Mouse (Mus musculus) midbrain, embryonic 11.5 days (tissue): ENCODE data around the gene Gm11634. TPM values are rescaled to one million over a fixed set of nuclear protein-coding genes. Genes with fewer than 3 reads are reported as not detected.
"Not testable (repeated sequence)": the region's sequence is repeated elsewhere in the genome, so short reads cannot be mapped to it uniquely, and the experiment has no call there.

ENCODE experiments used
- ATAC-seq: fragments of 200-750 bp; cut with Nextera tagmentation; 2 replicates; pipeline ENCODE4 v1.8.0; 2017; ENCODE audit warnings: moderate TSS enrichment, moderate library complexity; ENCODE audit not compliant: low FRiP score
- DNase-seq: peaks from one replicate; pipeline ENCODE4 v3.0.0; 2015; ENCODE audit warnings: low spot score; ENCODE audit errors: missing footprints
- H3K27ac ChIP-seq: fragments of 300-500 bp; sonication (generic); 2 replicates; pipeline ENCODE4 v1.5.1; 2014; ENCODE audit warnings: low read depth, low read length
- H3K27me3 ChIP-seq: fragments of 300-500 bp; sonication (generic); 2 replicates; pipeline ENCODE4 v1.6.1; 2014; ENCODE audit warnings: mild to moderate bottlenecking, low read length, moderate library complexity, mixed read lengths; ENCODE audit not compliant: control insufficient read depth, insufficient read depth
- H3K36me3 ChIP-seq: fragments of 300-500 bp; sonication (generic); 2 replicates; pipeline ENCODE4 v1.6.1; 2014; ENCODE audit warnings: mild to moderate bottlenecking, low read length, moderate library complexity, mixed read lengths; ENCODE audit not compliant: control insufficient read depth, insufficient read depth
- H3K4me1 ChIP-seq: fragments of 300-500 bp; sonication (generic); 2 replicates; pipeline ENCODE4 v1.6.1; 2014; ENCODE audit warnings: low read length; ENCODE audit not compliant: control insufficient read depth, insufficient read depth
- H3K4me2 ChIP-seq: fragments of 300-500 bp; sonication (generic); 2 replicates; pipeline ENCODE4 v1.6.1; 2014; ENCODE audit warnings: mild to moderate bottlenecking, moderate library complexity
- H3K4me3 ChIP-seq: fragments of 300-500 bp; sonication (generic); 2 replicates; pipeline ENCODE4 v1.5.1; 2014; ENCODE audit warnings: low read depth, low read length
- H3K9ac ChIP-seq: fragments of 300-500 bp; sonication (generic); 2 replicates; pipeline ENCODE4 v1.6.1; 2014; ENCODE audit warnings: low read length
- H3K9me3 ChIP-seq: fragments of 300-500 bp; sonication (generic); 2 replicates; pipeline ENCODE4 v1.6.1; 2016; ENCODE audit warnings: low read length; ENCODE audit not compliant: control insufficient read depth
- WGBS: fragments of 180-500 bp; shearing (Covaris S2); extraction: QIAGEN DNeasy Blood & Tissue Kit; methylation state at CpG from one replicate; pipeline ENCODE4 v1.1.7; 2014; 5-methylcytosine and 5-hydroxymethylcytosine counted together
- polyA plus RNA-seq: library from polyadenylated mRNA; unstranded; fragments of >200 nt; fragmentation: Nextera tagmentation; extraction: Ambion mirVana; gene quantifications from 2 replicates; pipeline ENCODE4 v1.2.1, GENCODE M21; 2014

Gm11634 gene
- polyA plus RNA-seq, 1 experiment from 2014 or later = not detected

GRCm38 (mm10) chr11:101620022-101620655 lies 21.1 kb upstream of the Gm11634 start:
- H3K4me2 ChIP-seq, H3K27me3 ChIP-seq, H3K4me3 ChIP-seq, H3K27ac ChIP-seq, ATAC-seq, DNase-seq, H3K36me3 ChIP-seq, H3K9me3 ChIP-seq, H3K9ac ChIP-seq: not testable (repeated sequence)
- 92% methylated on average over 11 of the region's 11 CpGs for WGBS
- peaks cover 14% of the 10 kb centered on the region for H3K4me1 ChIP-seq

- Histone ChIP-seq H3K9me3 (no peaks in the 10 kb centered on the region), H3K36me3 (no peaks in the 10 kb centered on the region), H3K4me3 (no peak overlapping the region), H3K9ac (peak overlapping the region; percentile 48; the same call in 1 of the 2 replicates), H3K4me1 (peaks cover 24% of the 10 kb centered on the region), H3K27ac (peak overlapping the region; percentile 9; the same call in 1 of the 2 replicates), H3K4me2 (no peak overlapping the region), H3K27me3 (no peaks in the 10 kb centered on the region)
- WGBS = 80% methylated on average over 3 of the region's 3 CpGs
- ATAC-seq (no peak), DNase-seq (peak; percentile 86)
These were observed 19.5 kb upstream of the Gm11634 start for GRCm38 (mm10) chr11:101618596-101618995.

DNA sequence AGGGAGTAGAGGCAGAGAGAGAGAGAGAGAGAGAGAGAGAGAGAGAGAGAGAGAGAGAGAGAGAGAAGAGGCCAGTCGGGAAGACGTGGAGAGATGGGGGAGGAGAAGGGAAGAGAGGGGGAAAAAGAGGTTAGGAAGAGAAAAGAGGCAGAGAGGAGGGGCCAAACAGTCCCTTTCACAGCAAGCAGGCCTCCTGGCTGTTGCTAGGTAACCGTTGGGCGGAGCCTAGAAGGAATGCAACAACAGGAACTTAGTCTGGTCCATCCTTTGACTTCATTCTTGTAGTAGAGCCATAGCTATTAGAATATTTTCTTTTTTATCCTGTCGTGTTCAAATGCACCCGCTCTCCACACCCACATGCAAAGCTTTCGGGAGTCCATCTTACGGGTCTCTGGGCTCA lies 18.8 kb upstream of the Gm11634 start:
- DNase-seq (peak; percentile 95), ATAC-seq (peak; percentile 84)
- no peak overlapping the region; the same call in 1 of the 2 replicates for H3K27ac ChIP-seq
- H3K9me3 ChIP-seq = no peaks in the 10 kb centered on the region
- peak overlapping the region; percentile 45 for H3K4me2 ChIP-seq
- H3K36me3 ChIP-seq = no peaks in the 10 kb centered on the region
- H3K27me3 ChIP-seq = no peaks in the 10 kb centered on the region
- WGBS = 5% methylated on average over 8 of the region's 8 CpGs
- H3K9ac ChIP-seq = peak overlapping the region; percentile 48
- no peak overlapping the region for H3K4me3 ChIP-seq
- H3K4me1 ChIP-seq = peaks cover 24% of the 10 kb centered on the region

DNA sequence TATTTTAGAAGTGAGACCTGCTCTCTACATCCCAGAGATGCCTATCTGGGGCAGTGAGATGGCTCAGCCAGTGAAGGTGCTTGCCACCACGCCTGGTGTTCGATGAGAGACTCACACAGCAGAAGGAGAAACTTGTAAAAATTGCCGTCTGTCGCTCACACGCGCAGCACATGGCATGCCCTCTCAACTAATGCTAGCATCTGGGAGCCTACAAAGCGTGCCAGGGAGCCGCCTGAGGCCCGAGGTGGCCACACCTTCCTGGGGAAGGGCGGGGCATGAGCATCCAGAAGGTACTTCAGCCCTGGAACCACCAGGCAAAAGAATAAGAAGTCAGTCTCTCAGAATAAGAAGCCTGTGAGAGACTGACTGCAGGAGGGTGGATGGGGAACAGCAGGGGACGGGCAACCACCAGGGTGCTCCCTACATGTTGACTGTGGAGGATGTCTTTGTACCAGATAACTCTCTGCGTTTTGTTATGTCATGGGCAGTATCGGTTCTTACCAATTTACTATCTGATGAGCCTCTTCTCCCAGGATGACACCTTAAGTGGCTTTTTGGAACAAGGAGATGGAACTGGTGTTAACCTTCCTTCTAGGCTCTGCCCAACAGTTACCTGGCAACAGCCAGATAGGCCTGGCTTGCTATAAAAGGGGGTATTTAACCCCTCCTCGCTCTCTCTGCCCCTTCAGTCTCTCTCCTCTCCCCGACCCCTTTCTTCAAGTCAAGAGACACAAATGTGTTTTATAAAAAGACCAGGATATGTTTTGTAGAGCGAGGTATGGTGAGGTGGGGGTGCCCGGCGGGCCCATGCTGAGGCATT lies 18.1 kb upstream of the Gm11634 start:
- Histone ChIP-seq H3K36me3 (no peaks in the 10 kb centered on the region), H3K4me2 (peak overlapping the region; percentile 45), H3K4me3 (no peak overlapping the region), H3K27ac (no peak overlapping the region; the same call in 1 of the 2 replicates), H3K4me1 (peaks cover 24% of the 10 kb centered on the region), H3K9me3 (no peaks in the 10 kb centered on the region), H3K27me3 (no peaks in the 10 kb centered on the region), H3K9ac (peak overlapping the region; percentile 48; the same call in 1 of the 2 replicates)
- WGBS = 17% methylated on average over 18 of the region's 18 CpGs
- ATAC-seq (no peak), DNase-seq (peak; percentile 84)

GRCm38 (mm10) chr11:101616104-101616503 lies 17.0 kb upstream of the Gm11634 start:
- Histone ChIP-seq H3K27me3 (no peaks in the 10 kb centered on the region), H3K4me3 (no peak overlapping the region), H3K4me2 (no peak overlapping the region), H3K4me1 (peaks cover 24% of the 10 kb centered on the region), H3K27ac (no peak overlapping the region), H3K9ac (no peak overlapping the region), H3K9me3 (no peaks in the 10 kb centered on the region), H3K36me3 (no peaks in the 10 kb centered on the region)
- 92% methylated on average over 8 of the region's 8 CpGs for WGBS
- DNase-seq (no peak), ATAC-seq (no peak)

DNA sequence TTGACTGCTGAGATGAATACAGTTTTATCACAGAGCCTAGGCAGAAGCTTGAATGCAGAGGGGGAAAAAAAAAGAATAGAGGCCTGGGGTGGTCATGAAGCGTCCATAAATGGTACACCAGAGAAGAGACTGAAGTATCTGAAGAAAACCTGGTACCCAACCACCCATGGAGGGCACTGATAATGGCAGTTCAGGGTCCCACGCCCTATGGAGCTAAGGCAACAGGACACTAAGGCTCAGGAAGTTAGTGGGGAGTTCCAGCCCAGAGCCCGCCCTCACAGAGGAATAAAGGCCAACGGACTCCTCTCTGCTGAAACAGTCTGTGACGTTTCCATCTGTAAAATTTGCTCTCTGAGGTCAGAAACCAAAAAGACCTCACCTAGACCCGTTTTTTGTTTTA lies 16.3 kb upstream of the Gm11634 start:
- Histone ChIP-seq H3K27ac (no peak overlapping the region), H3K4me2 (no peak overlapping the region), H3K9ac (no peak overlapping the region), H3K36me3 (no peaks in the 10 kb centered on the region), H3K4me3 (no peak overlapping the region), H3K4me1 (peaks cover 24% of the 10 kb centered on the region), H3K9me3 (no peaks in the 10 kb centered on the region), H3K27me3 (no peaks in the 10 kb centered on the region)
- no peak for ATAC-seq
- DNase-seq = peak; percentile 70
- 87% methylated on average over 6 of the region's 6 CpGs for WGBS

DNA sequence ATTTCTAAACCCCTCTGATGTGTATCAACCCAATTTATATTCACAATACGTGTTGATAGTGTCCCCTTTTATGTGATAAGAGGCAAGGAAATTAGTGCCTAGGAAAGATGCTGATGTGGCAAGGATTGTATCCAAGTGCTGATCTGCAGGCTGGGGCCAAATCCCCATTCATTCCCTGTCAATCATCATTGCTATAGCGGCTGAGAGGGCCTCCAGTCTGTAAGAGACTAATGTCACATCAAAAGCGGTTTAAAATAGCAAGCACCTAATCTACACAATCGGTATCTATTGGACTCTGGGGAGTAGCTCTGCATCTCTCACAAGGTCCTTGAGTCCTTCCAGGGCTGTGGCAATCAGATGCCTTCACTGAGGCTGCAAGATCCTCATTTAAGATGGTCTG lies 15.1 kb upstream of the Gm11634 start:
- H3K4me3 ChIP-seq = no peak overlapping the region
- no peaks in the 10 kb centered on the region for H3K36me3 ChIP-seq
- H3K9me3 ChIP-seq = no peaks in the 10 kb centered on the region
- 47% methylated on average over 4 of the region's 4 CpGs for WGBS
- no peak overlapping the region for H3K27ac ChIP-seq
- no peaks in the 10 kb centered on the region for H3K27me3 ChIP-seq
- H3K4me1 ChIP-seq = peaks cover 24% of the 10 kb centered on the region
- ATAC-seq (no peak), DNase-seq (peak; percentile 80)
- no peak overlapping the region; the same call in 1 of the 2 replicates for H3K9ac ChIP-seq
- H3K4me2 ChIP-seq = no peak overlapping the region

GRCm38 (mm10) chr11:101613596-101613995 lies 14.5 kb upstream of the Gm11634 start:
- Histone ChIP-seq H3K36me3 (no peaks in the 10 kb centered on the region), H3K4me1 (peaks cover 22% of the 10 kb centered on the region)
- 79% methylated on average over 6 of the region's 6 CpGs for WGBS

GRCm38 (mm10) chr11:101610445-101610844 lies 11.4 kb upstream of the Gm11634 start:
- Histone ChIP-seq H3K4me3 (no peak overlapping the region), H3K36me3 (no peaks in the 10 kb centered on the region), H3K4me1 (peaks cover 9% of the 10 kb centered on the region), H3K9me3 (no peaks in the 10 kb centered on the region), H3K4me2 (no peak overlapping the region), H3K9ac (no peak overlapping the region), H3K27ac (no peak overlapping the region), H3K27me3 (no peaks in the 10 kb centered on the region)
- DNase-seq (no peak), ATAC-seq (no peak)
- 43% methylated on average over 11 of the region's 11 CpGs for WGBS

More at GRCm38 (mm10) chr11:101613596-101613995, 14.5 kb upstream of the Gm11634 start:
- H3K27ac ChIP-seq = no peak overlapping the region
- no peak overlapping the region for H3K4me3 ChIP-seq
- ATAC-seq = no peak
- H3K4me2 ChIP-seq = no peak overlapping the region
- no peaks in the 10 kb centered on the region for H3K27me3 ChIP-seq
- H3K9ac ChIP-seq = no peak overlapping the region; the same call in 1 of the 2 replicates
- peak; percentile 66 for DNase-seq
- no peaks in the 10 kb centered on the region for H3K9me3 ChIP-seq
